Mouse (Mus musculus): Measurements from ENCODE around the gene 4931422A03Rik. TPM values are rescaled to one million over a fixed set of nuclear protein-coding genes. Genes with fewer than 3 reads are reported as not detected.

Gene 4931422A03Rik
- total and polyA plus RNA-seq, 3 experiments: 0.50 to 4.9 TPM; not detected in 1

DNA sequence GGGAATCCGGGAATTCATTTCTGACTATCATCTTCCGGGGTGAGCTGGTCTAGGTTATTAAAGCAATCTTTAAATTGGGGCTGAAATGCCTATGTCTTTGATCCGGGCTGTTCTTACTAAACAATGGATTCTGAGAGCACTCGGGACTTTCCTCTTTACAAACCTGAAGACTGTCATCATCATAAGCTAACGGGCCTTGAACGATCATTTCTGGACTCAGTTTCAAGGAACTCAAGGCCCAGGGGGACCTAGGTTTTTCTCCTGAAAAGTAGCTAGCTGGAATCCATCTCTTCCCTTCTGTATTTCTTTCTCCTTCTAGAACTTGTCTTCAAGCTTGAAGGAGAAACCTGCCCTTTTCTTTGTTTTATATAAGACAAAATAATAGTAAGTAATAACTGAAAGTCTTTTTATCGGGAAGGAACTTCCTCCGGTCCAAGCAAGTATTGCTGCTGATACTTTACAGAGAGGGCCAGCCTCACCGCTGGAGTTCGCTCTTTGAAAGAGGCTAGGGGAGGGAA is 59.2 kb downstream of the 4931422A03Rik start:
- Histone ChIP-seq H3K27me3 (ENCODE audit: control insufficient read depth in 1 of 2, insufficient read depth in 2 of 2, low read length in 2 of 2) (no peaks in the 10 kb centered on the region), H3K27ac (ENCODE audit: control insufficient read depth, low read depth, low read length) (peak overlapping the region; percentile 93), H3K4me3 (ENCODE audit: control insufficient read depth in 1 of 2, insufficient read depth in 1 of 2, low read depth in 2 of 2, low read length in 2 of 2) (peak overlapping the region; percentile 86 to 97), H3K79me2 (ENCODE audit: control insufficient read depth, insufficient read depth, low read length, poor library complexity) (peaks cover 86% of the 10 kb centered on the region), H3K9ac (ENCODE audit: control insufficient read depth, low read depth, low read length, poor library complexity, severe bottlenecking) (peak overlapping the region; percentile 98), H3K4me1 (ENCODE audit: control insufficient read depth in 1 of 2, insufficient read depth in 2 of 2, low read length in 2 of 2) (peaks cover 20 to 32% of the 10 kb centered on the region in 2 experiments), H3K9me3 (replicated peaks; ENCODE audit: insufficient read depth, low read length) (no peaks in the 10 kb centered on the region), H3K36me3 (ENCODE audit: control insufficient read depth in 1 of 2, insufficient read depth in 2 of 2, low read length in 2 of 2) (peaks cover 9 to 47% of the 10 kb centered on the region in 2 experiments)
- TF ChIP-seq SMC3 (IDR thresholded peaks at IDR 0.05; ENCODE audit: low read depth, low read length): no peak
- TF ChIP-seq MAX (IDR thresholded peaks at IDR 0.05; ENCODE audit: low read length): peak; percentile 38; the same call in 1 of the 2 replicates
- peak; percentile 35 for TF ChIP-seq CHD1 (IDR thresholded peaks at IDR 0.05; ENCODE audit: low read depth, low read length)
- TF ChIP-seq ELF1 (IDR thresholded peaks at IDR 0.05; ENCODE audit: low read depth, low read length): no peak
- no peak for TF ChIP-seq CHD2 (IDR thresholded peaks at IDR 0.05; ENCODE audit: low read length)
- peak; percentile 43; the same call in 1 of the 2 replicates for TF ChIP-seq POLR2AphosphoS2 (IDR thresholded peaks at IDR 0.05; ENCODE audit: low read length)
- TF ChIP-seq MEF2A (IDR thresholded peaks at IDR 0.05; ENCODE audit: extremely low read depth, insufficient replicate concordance, low read depth, low read length, poor library complexity, severe bottlenecking): no peak
- TF ChIP-seq SIN3A (IDR thresholded peaks at IDR 0.05; ENCODE audit: low read length): peak; percentile 43; the same call in 1 of the 2 replicates
- TF ChIP-seq POLR2AphosphoS5 (IDR thresholded peaks at IDR 0.05; ENCODE audit: borderline replicate concordance, low read depth, low read length): no peak
- 0 out of 2 replicates have a peak, but pooled peaks have one; percentile 15 for TF ChIP-seq MYC (IDR thresholded peaks at IDR 0.05; ENCODE audit: low read depth, low read length)
- TF ChIP-seq MXI1 (IDR thresholded peaks at IDR 0.05; ENCODE audit: low read depth, low read length): no peak; the same call in 1 of the 2 replicates
- TF ChIP-seq EP300 (IDR thresholded peaks at IDR 0.05; ENCODE audit: low read depth in 1 of 2, low read length in 2 of 2): 0 out of 4 replicates have a peak, but pooled peaks of 1 of the 2 experiments have one; percentile 31
- TF ChIP-seq ZMIZ1 (IDR thresholded peaks at IDR 0.05; ENCODE audit: low read depth, low read length): peak; percentile 60; the same call in 1 of the 2 replicates
- no peak for TF ChIP-seq TBP (IDR thresholded peaks at IDR 0.05; ENCODE audit: low read depth, low read length)
- TF ChIP-seq HCFC1 (IDR thresholded peaks at IDR 0.05; ENCODE audit: low read depth, low read length): 0 out of 2 replicates have a peak, but pooled peaks have one; percentile 39
- peak; percentile 70 for DNase-seq (ENCODE audit: low read depth, low spot score)

DNA sequence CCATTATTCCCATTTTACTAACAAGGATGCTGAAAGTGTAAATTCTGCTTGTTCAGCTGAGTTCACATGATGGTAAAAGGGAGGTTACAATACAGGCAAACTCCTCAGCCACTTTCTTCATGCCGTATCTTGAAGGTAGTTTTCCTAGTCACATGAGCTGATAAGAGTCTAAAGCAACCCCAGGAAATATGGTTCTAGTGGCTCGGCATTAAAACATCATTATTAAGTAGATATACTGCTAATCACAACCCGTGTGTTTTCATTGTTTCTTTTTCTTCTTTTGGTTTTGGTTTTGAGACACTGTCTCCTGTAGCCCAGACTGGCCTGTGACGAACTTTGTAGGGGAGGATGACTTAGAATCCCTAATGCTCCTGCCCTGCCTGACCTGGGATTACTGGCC is 60.0 kb downstream of the 4931422A03Rik start:
- H3K27me3 ChIP-seq (ENCODE audit: control insufficient read depth in 1 of 2, insufficient read depth in 2 of 2, low read length in 2 of 2): no peaks in the 10 kb centered on the region
- H3K4me3 ChIP-seq (ENCODE audit: control insufficient read depth in 1 of 2, insufficient read depth in 1 of 2, low read depth in 2 of 2, low read length in 2 of 2): peak overlapping the region; percentile 86 to 97
- H3K36me3 ChIP-seq (ENCODE audit: control insufficient read depth in 1 of 2, insufficient read depth in 2 of 2, low read length in 2 of 2): peaks cover 6 to 48% of the 10 kb centered on the region in 2 experiments
- peak overlapping the region; percentile 98 for H3K9ac ChIP-seq (ENCODE audit: control insufficient read depth, low read depth, low read length, poor library complexity, severe bottlenecking)
- peaks cover 20 to 33% of the 10 kb centered on the region in 2 experiments for H3K4me1 ChIP-seq (ENCODE audit: control insufficient read depth in 1 of 2, insufficient read depth in 2 of 2, low read length in 2 of 2)
- H3K79me2 ChIP-seq (ENCODE audit: control insufficient read depth, insufficient read depth, low read length, poor library complexity): peaks cover 84% of the 10 kb centered on the region
- peak overlapping the region; percentile 93 for H3K27ac ChIP-seq (ENCODE audit: control insufficient read depth, low read depth, low read length)
- peak; percentile 76 for DNase-seq (ENCODE audit: low read depth, low spot score)
- H3K9me3 ChIP-seq (replicated peaks; ENCODE audit: insufficient read depth, low read length): no peaks in the 10 kb centered on the region
- TF ChIP-seq ZKSCAN1 (IDR thresholded peaks at IDR 0.05; ENCODE audit: low read depth, low read length) (no peak), SIN3A (IDR thresholded peaks at IDR 0.05; ENCODE audit: low read length) (peak; percentile 77), TBP (IDR thresholded peaks at IDR 0.05; ENCODE audit: low read depth, low read length) (peak; percentile 57; the same call in 1 of the 2 replicates), EP300 (IDR thresholded peaks at IDR 0.05; ENCODE audit: low read depth in 1 of 2, low read length in 2 of 2) (peak; percentile 24 to 74; a peak in 3 of 4 replicates), JUND (IDR thresholded peaks at IDR 0.05; ENCODE audit: low read depth, low read length) (no peak), POLR2AphosphoS5 (IDR thresholded peaks at IDR 0.05; ENCODE audit: borderline replicate concordance, low read depth, low read length) (no peak), TCF12 (IDR thresholded peaks at IDR 0.05; ENCODE audit: low read depth, low read length) (peak; percentile 27; the same call in 1 of the 2 replicates), MXI1 (IDR thresholded peaks at IDR 0.05; ENCODE audit: low read depth, low read length) (peak; percentile 55; the same call in 1 of the 2 replicates), ETS1 (IDR thresholded peaks at IDR 0.05; ENCODE audit: low read depth, low read length) (peak; percentile 85), USF1 (IDR thresholded peaks at IDR 0.05; ENCODE audit: low read depth, low read length) (peak; percentile 88), MYC (IDR thresholded peaks at IDR 0.05; ENCODE audit: low read depth, low read length) (0 out of 2 replicates have a peak, but pooled peaks have one; percentile 53), BHLHE40 (IDR thresholded peaks at IDR 0.05; ENCODE audit: borderline replicate concordance, low read depth, low read length) (peak; percentile 90), GATA1 (IDR thresholded peaks at IDR 0.05; ENCODE audit: low read depth, low read length) (peak; percentile 82)
